Mouse (Mus musculus) splenic B cell, adult 2 months (primary cell): Measurements from ENCODE around the gene E030018B13Rik.

Experiments
- DNase-seq: peaks from one replicate; pipeline ENCODE4 v3.0.0-alpha.2; 2011; ENCODE audit warnings: low read depth, low spot score
- H3K27me3 ChIP-seq: 2 replicates; pipeline ENCODE4 v1.6.1; 2012; ENCODE audit warnings: mild to moderate bottlenecking, low read length, moderate library complexity, mixed read lengths; ENCODE audit not compliant: control insufficient read depth, poor library complexity, insufficient read depth, severe bottlenecking
- H3K36me3 ChIP-seq: 2 replicates; pipeline ENCODE4 v1.6.1; 2012; ENCODE audit warnings: mild to moderate bottlenecking, low read length, moderate library complexity, mixed read lengths; ENCODE audit not compliant: control insufficient read depth, poor library complexity, insufficient read depth, severe bottlenecking

The E030018B13Rik gene

GRCm38 (mm10) chr7:63917693-63918092 lies 1.0 kb downstream of the E030018B13Rik start:
- DNase-seq = no peak
- no peaks in the 10 kb centered on the region for H3K27me3 ChIP-seq

GRCm38 (mm10) chr7:63918771-63919768 lies 2.4 kb downstream of the E030018B13Rik start:
- no peaks in the 10 kb centered on the region; the same call in none of the 2 replicates for H3K36me3 ChIP-seq
- no peaks in the 10 kb centered on the region for H3K27me3 ChIP-seq
- DNase-seq = no peak

More at GRCm38 (mm10) chr7:63917693-63918092, 1.0 kb downstream of the E030018B13Rik start:
- no peaks in the 10 kb centered on the region; the same call in none of the 2 replicates for H3K36me3 ChIP-seq

- peak; percentile 49 for DNase-seq
- Histone ChIP-seq H3K27me3 (no peaks in the 10 kb centered on the region), H3K36me3 (no peaks in the 10 kb centered on the region; the same call in none of the 2 replicates)
These were observed 5.4 kb downstream of the E030018B13Rik start for GRCm38 (mm10) chr7:63921909-63922562.

- Histone ChIP-seq H3K27me3 (no peaks in the 10 kb centered on the region), H3K36me3 (no peaks in the 10 kb centered on the region; the same call in 1 of the 2 replicates)
- no peak for DNase-seq
These were observed 5.9 kb downstream of the E030018B13Rik start for GRCm38 (mm10) chr7:63922571-63922970.

GRCm38 (mm10) chr7:63922975-63923374 lies 6.3 kb downstream of the E030018B13Rik start:
- peak; percentile 31 for DNase-seq
- Histone ChIP-seq H3K27me3 (no peaks in the 10 kb centered on the region), H3K36me3 (no peaks in the 10 kb centered on the region; the same call in 1 of the 2 replicates)

- no peaks in the 10 kb centered on the region for H3K36me3 ChIP-seq
- no peaks in the 10 kb centered on the region for H3K27me3 ChIP-seq
- DNase-seq = no peak
These were observed 7.5 kb downstream of the E030018B13Rik start for GRCm38 (mm10) chr7:63924151-63924550.

- Histone ChIP-seq H3K27me3 (no peaks in the 10 kb centered on the region), H3K36me3 (no peaks in the 10 kb centered on the region)
- DNase-seq = no peak
These were observed 8.2 kb downstream of the E030018B13Rik start for GRCm38 (mm10) chr7:63924747-63925412.

GRCm38 (mm10) chr7:63925413-63926360 lies 9.0 kb downstream of the E030018B13Rik start:
- DNase-seq = peak; percentile 76
- Histone ChIP-seq H3K27me3 (no peaks in the 10 kb centered on the region), H3K36me3 (no peaks in the 10 kb centered on the region)

GRCm38 (mm10) chr7:63926492-63926891 lies 9.8 kb downstream of the E030018B13Rik start:
- Histone ChIP-seq H3K27me3 (no peaks in the 10 kb centered on the region), H3K36me3 (no peaks in the 10 kb centered on the region)
- no peak for DNase-seq

- Histone ChIP-seq H3K36me3 (no peaks in the 10 kb centered on the region), H3K27me3 (no peaks in the 10 kb centered on the region)
- no peak for DNase-seq
These were observed 10.5 kb downstream of the E030018B13Rik start for GRCm38 (mm10) chr7:63927121-63927520.

- DNase-seq = no peak
- H3K27me3 ChIP-seq = no peaks in the 10 kb centered on the region
- no peaks in the 10 kb centered on the region for H3K36me3 ChIP-seq
These were observed 12.4 kb downstream of the E030018B13Rik start for GRCm38 (mm10) chr7:63929080-63929479.

- peak; percentile 75 for DNase-seq
- Histone ChIP-seq H3K36me3 (no peaks in the 10 kb centered on the region), H3K27me3 (no peaks in the 10 kb centered on the region)
These were observed 13.5 kb downstream of the E030018B13Rik start for GRCm38 (mm10) chr7:63930132-63930531.

GRCm38 (mm10) chr7:63930766-63931165 lies 14.1 kb downstream of the E030018B13Rik start:
- H3K36me3 ChIP-seq = peaks cover under 1% of the 10 kb centered on the region; the same call in 1 of the 2 replicates
- no peak for DNase-seq
- no peaks in the 10 kb centered on the region for H3K27me3 ChIP-seq
